Mouse (Mus musculus) intestine, postnatal 0 days (tissue): ENCODE data around the gene Shank2. TPM values are rescaled to one million over a fixed set of nuclear protein-coding genes. Genes with fewer than 3 reads are reported as not detected.

Experiments
- ATAC-seq: fragments of 200-750 bp; cut with Nextera tagmentation; 2 replicates; pipeline ENCODE4 v1.8.0; 2017; ENCODE audit warnings: mild to moderate bottlenecking, moderate TSS enrichment, moderate library complexity
- H3K27ac ChIP-seq: fragments of 300-500 bp; sonication (generic); 2 replicates; pipeline ENCODE4 v1.5.1; 2014; ENCODE audit warnings: mild to moderate bottlenecking, low read depth, low read length, moderate library complexity
- H3K27me3 ChIP-seq: fragments of 300-500 bp; sonication (generic); replicated peaks from 2 replicates; pipeline ENCODE4 v1.6.1; 2014; ENCODE audit warnings: low read length, mixed read lengths; ENCODE audit not compliant: control insufficient read depth, insufficient read depth
- H3K36me3 ChIP-seq: fragments of 300-500 bp; sonication (generic); 2 replicates; pipeline ENCODE4 v1.6.1; 2014; ENCODE audit warnings: mild to moderate bottlenecking, moderate library complexity; ENCODE audit not compliant: control insufficient read depth, insufficient read depth
- H3K4me1 ChIP-seq: fragments of 300-500 bp; sonication (generic); replicated peaks from 2 replicates; pipeline ENCODE4 v1.6.1; 2014; ENCODE audit warnings: antibody characterized with exemption, low read length, mixed read lengths; ENCODE audit not compliant: control insufficient read depth, insufficient read depth
- H3K4me2 ChIP-seq: fragments of 300-500 bp; sonication (generic); replicated peaks from 2 replicates; pipeline ENCODE4 v1.6.1; 2014; ENCODE audit warnings: low read depth, mild to moderate bottlenecking, moderate library complexity
- H3K4me3 ChIP-seq: fragments of 300-500 bp; sonication (generic); 2 replicates; pipeline ENCODE4 v1.5.1; 2014; ENCODE audit warnings: low read depth, low read length
- H3K9ac ChIP-seq: fragments of 300-500 bp; sonication (generic); 2 replicates; pipeline ENCODE4 v1.6.1; 2014; ENCODE audit warnings: mild to moderate bottlenecking, low read depth, low read length
- H3K9me3 ChIP-seq: fragments of 300-500 bp; sonication (generic); 2 replicates; pipeline ENCODE4 v1.6.1; 2016; ENCODE audit warnings: mixed run types; ENCODE audit not compliant: control insufficient read depth
- CTCF ChIP-seq: sonication (generic); IDR thresholded peaks from 2 replicates; pipeline ENCODE4 v1.5.1; 2016; ENCODE audit warnings: low read depth, mild to moderate bottlenecking, control low read depth, antibody characterized with exemption, moderate library complexity
- WGBS: fragments of 180-500 bp; shearing (Covaris S2); extraction: QIAGEN DNeasy Blood & Tissue Kit; methylation state at CpG from one replicate; pipeline ENCODE4 v1.1.7; 2014; 5-methylcytosine and 5-hydroxymethylcytosine counted together
- polyA plus RNA-seq: library from polyadenylated mRNA; unstranded; fragments of >200 nt; fragmentation: Nextera tagmentation; extraction: Ambion mirVana; gene quantifications from 2 replicates; pipeline ENCODE4 v1.2.1, GENCODE M21; 2015

Gene Shank2
- polyA plus RNA-seq, 1 experiment from 2014 or later: 0.74 TPM

GRCm38 (mm10) chr7:144314438-144315105 is 312.8 kb downstream of the Shank2 start:
- Histone ChIP-seq H3K4me3 (no peak overlapping the region), H3K27me3 (no peaks in the 10 kb centered on the region), H3K4me2 (no peak overlapping the region), H3K4me1 (no peaks in the 10 kb centered on the region), H3K36me3 (no peaks in the 10 kb centered on the region), H3K9ac (no peak overlapping the region), H3K9me3 (no peaks in the 10 kb centered on the region), H3K27ac (no peak overlapping the region)
- ATAC-seq: no peak
- TF ChIP-seq CTCF: no peak
- WGBS: 82% methylated on average over 11 of the region's 11 CpGs

- no peak for ATAC-seq
- Histone ChIP-seq H3K27me3 (no peaks in the 10 kb centered on the region), H3K9me3 (no peaks in the 10 kb centered on the region), H3K9ac (no peak overlapping the region), H3K27ac (no peak overlapping the region), H3K4me3 (no peak overlapping the region), H3K4me2 (no peak overlapping the region), H3K36me3 (no peaks in the 10 kb centered on the region), H3K4me1 (no peaks in the 10 kb centered on the region)
- 71% methylated on average over 6 of the region's 6 CpGs for WGBS
- no peak for TF ChIP-seq CTCF
Observed at GRCm38 (mm10) chr7:144316224-144316623, 314.5 kb downstream of the Shank2 start.

GRCm38 (mm10) chr7:144316797-144317196 is 315.1 kb downstream of the Shank2 start:
- H3K27me3 ChIP-seq: no peaks in the 10 kb centered on the region
- TF ChIP-seq CTCF: no peak
- no peak for ATAC-seq
- H3K9me3 ChIP-seq: no peaks in the 10 kb centered on the region
- WGBS: 39% methylated on average over 10 of the region's 10 CpGs
- no peaks in the 10 kb centered on the region for H3K36me3 ChIP-seq
- no peak overlapping the region for H3K9ac ChIP-seq
- H3K27ac ChIP-seq: no peak overlapping the region
- H3K4me3 ChIP-seq: no peak overlapping the region
- H3K4me1 ChIP-seq: no peaks in the 10 kb centered on the region
- H3K4me2 ChIP-seq: no peak overlapping the region

GRCm38 (mm10) chr7:144324077-144324476 is 322.3 kb downstream of the Shank2 start:
- Histone ChIP-seq H3K27ac (no peak overlapping the region), H3K9me3 (no peaks in the 10 kb centered on the region), H3K36me3 (no peaks in the 10 kb centered on the region), H3K4me2 (no peak overlapping the region), H3K4me1 (no peaks in the 10 kb centered on the region), H3K4me3 (no peak overlapping the region), H3K27me3 (no peaks in the 10 kb centered on the region), H3K9ac (no peak overlapping the region)
- WGBS: 89% methylated on average over 2 of the region's 2 CpGs
- no peak for TF ChIP-seq CTCF
- no peak for ATAC-seq

GRCm38 (mm10) chr7:144324861-144325260 is 323.1 kb downstream of the Shank2 start:
- H3K4me2 ChIP-seq: no peak overlapping the region
- H3K9ac ChIP-seq: no peak overlapping the region
- no peaks in the 10 kb centered on the region for H3K9me3 ChIP-seq
- ATAC-seq: no peak
- 81% methylated on average over 6 of the region's 6 CpGs for WGBS
- H3K4me1 ChIP-seq: no peaks in the 10 kb centered on the region
- no peak for TF ChIP-seq CTCF
- no peak overlapping the region for H3K4me3 ChIP-seq
- no peaks in the 10 kb centered on the region for H3K27me3 ChIP-seq
- H3K27ac ChIP-seq: no peak overlapping the region
- no peaks in the 10 kb centered on the region for H3K36me3 ChIP-seq

GRCm38 (mm10) chr7:144325603-144326002 is 323.9 kb downstream of the Shank2 start:
- Histone ChIP-seq H3K4me3 (no peak overlapping the region), H3K4me2 (no peak overlapping the region), H3K9me3 (no peaks in the 10 kb centered on the region), H3K27me3 (no peaks in the 10 kb centered on the region), H3K36me3 (no peaks in the 10 kb centered on the region), H3K4me1 (no peaks in the 10 kb centered on the region), H3K27ac (no peak overlapping the region), H3K9ac (no peak overlapping the region)
- 92% methylated on average over 10 of the region's 10 CpGs for WGBS
- no peak for TF ChIP-seq CTCF
- no peak for ATAC-seq

- Histone ChIP-seq H3K9me3 (no peaks in the 10 kb centered on the region), H3K36me3 (no peaks in the 10 kb centered on the region), H3K27me3 (no peaks in the 10 kb centered on the region), H3K4me2 (no peak overlapping the region), H3K4me1 (no peaks in the 10 kb centered on the region), H3K4me3 (no peak overlapping the region), H3K27ac (no peak overlapping the region), H3K9ac (no peak overlapping the region)
- TF ChIP-seq CTCF: no peak
- ATAC-seq: no peak
- WGBS: 85% methylated on average over 2 of the region's 2 CpGs
Observed at GRCm38 (mm10) chr7:144329403-144329890, 327.7 kb downstream of the Shank2 start.
